20 mouse cellular contexts compared by ENCODE assay signal in genomic region chr2:138120868-138121267, GRCm38 (mm10).
A peak's percentile ranks its signal among the peaks of the same experiment; 100 is the strongest.
DNase-seq lines count a peak whose midpoint lies in the region; ATAC-seq and TF ChIP-seq lines count a peak whose summit lies in the region.
"Had no signal": no experiment of that assay in that cellular context is flagged by ENCODE, and none has a peak within 500 bp of the region (broad histone marks: within the 10 kb centered on the region; RNA-seq: fewer than 3 reads in every experiment).

No protein-coding gene starts in this region.

- H3K27ac ChIP-seq in lung, embryonic 14.5 days (ENCODE audit: low read depth), result no peak overlapping the region
- H3K27ac ChIP-seq: kidney, postnatal 0 days; limb, embryonic 12.5 days; liver, embryonic 13.5 days; midbrain, embryonic 15.5 days had no signal

- 83% methylated on average over 1 of the region's 1 CpGs for WGBS in lung, embryonic 14.5 days
- WGBS in lung, adult 2 months, result 65% methylated on average over 1 of the region's 1 CpGs

- H3K9me3 ChIP-seq in lung, embryonic 14.5 days (ENCODE audit: low read depth, low read length), result no peaks in the 10 kb centered on the region
- H3K9me3 ChIP-seq: liver, embryonic 13.5 days; midbrain, embryonic 15.5 days had no signal

- no peak for TF ChIP-seq CTCF in lung, embryonic 14.5 days (IDR thresholded peaks at IDR 0.05; ENCODE audit: low read depth)
- TF ChIP-seq CTCF in lung, adult 2 months (IDR thresholded peaks at IDR 0.05; ENCODE audit: insufficient read depth, low read length), result no peak
- no peak for TF ChIP-seq CTCF in brain, embryonic 14.5 days (IDR thresholded peaks at IDR 0.05; ENCODE audit: borderline replicate concordance, extremely low read depth, insufficient read depth, insufficient read length)

- no peaks in the 10 kb centered on the region for H3K36me3 ChIP-seq in lung, embryonic 14.5 days (ENCODE audit: insufficient read depth)
- H3K36me3 ChIP-seq: limb, embryonic 12.5 days; liver, embryonic 13.5 days; midbrain, embryonic 15.5 days had no signal

- H3K4me3 ChIP-seq in lung, embryonic 14.5 days (ENCODE audit: low read depth, low read length), result no peak overlapping the region
- no peak overlapping the region for H3K4me3 ChIP-seq in lung, adult 2 months (replicated peaks; ENCODE audit: extremely low read depth, low read depth, low read length)
- H3K4me3 ChIP-seq: limb, embryonic 12.5 days; liver, embryonic 13.5 days; midbrain, embryonic 15.5 days had no signal

- intact Hi-C loops in left cerebral cortex, postnatal 36 days (cut with DNase I), result loop anchor here (10.0 kb wide), 1 partner anchor 124 kb away; no protein-coding TSS in a partner anchor

- DNase-seq in frontal cortex, postnatal 10 days (ENCODE audit: low spot score in 2 of 2), result no peak
- peak; percentile 17 for DNase-seq in lung, embryonic 14.5 days
- no peak for DNase-seq in lung, adult 2 months
- DNase-seq in brain, embryonic 14.5 days (ENCODE audit: low read depth), result peak; percentile 47
- peak; percentile 16 to 44 for DNase-seq in left cerebral cortex, postnatal 36 days (ENCODE audit: low spot score in 2 of 2)
- no peak for DNase-seq in spleen, adult 18-20 months
- DNase-seq: adrenal gland, postnatal 25 days; cerebellum, postnatal 25 days; heart, postnatal 36 days; kidney, adult 11 months; liver, embryonic 13.5 days had no signal

- no peak overlapping the region for H3K9ac ChIP-seq in lung, embryonic 14.5 days
- H3K9ac ChIP-seq: limb, embryonic 12.5 days; liver, embryonic 13.5 days; midbrain, embryonic 15.5 days had no signal

- no peak for TF ChIP-seq POLR2A in lung, adult 2 months (IDR thresholded peaks at IDR 0.05; ENCODE audit: borderline replicate concordance, extremely low read depth, low read depth, low read length)
- no peak for TF ChIP-seq POLR2A in brain, embryonic 14.5 days (IDR thresholded peaks at IDR 0.05; ENCODE audit: borderline replicate concordance, extremely low read depth, insufficient read depth, insufficient read length, poor library complexity, severe bottlenecking)

- no peaks in the 10 kb centered on the region for H3K4me1 ChIP-seq in lung, embryonic 14.5 days (ENCODE audit: insufficient read depth)
- no peaks in the 10 kb centered on the region for H3K4me1 ChIP-seq in lung, adult 2 months (ENCODE audit: control insufficient read depth, insufficient read depth, low read length)
- H3K4me1 ChIP-seq: limb, embryonic 12.5 days; liver, embryonic 13.5 days; midbrain, embryonic 15.5 days had no signal

- ATAC-seq in frontal cortex, adult (ENCODE audit: low TSS enrichment), result peak; percentile 80
- no peak for ATAC-seq in lung, embryonic 14.5 days (ENCODE audit: insufficient read depth)
- ATAC-seq: activated CD4-positive, CD25-positive, alpha-beta regulatory T cell, adult 4 months; hindbrain, embryonic 16.5 days; lung, postnatal 0 days; midbrain, embryonic 15.5 days; Patski had no signal

- H3K4me2 ChIP-seq in lung, embryonic 14.5 days, result no peak overlapping the region
- H3K4me2 ChIP-seq: heart, embryonic 11.5 days; limb, embryonic 12.5 days; liver, embryonic 13.5 days; midbrain, embryonic 15.5 days had no signal

- H3K27me3 ChIP-seq in lung, embryonic 14.5 days (ENCODE audit: insufficient read depth, low read length), result no peaks in the 10 kb centered on the region
- H3K27me3 ChIP-seq: limb, embryonic 12.5 days; liver, embryonic 13.5 days; midbrain, embryonic 15.5 days; Patski had no signal

Comparison
In these comparisons a context has a peak if more than half of its experiments do, and no peak if none do; other contexts are left out.
1. DNase-seq: peak in lung, embryonic 14.5 days (single experiment), brain, embryonic 14.5 days (single experiment) and left cerebral cortex, postnatal 36 days (2 of 2); none in frontal cortex, postnatal 10 days (0 of 2), lung, adult 2 months (single experiment) and spleen, adult 18-20 months (0 of 2).